Mouse (Mus musculus) bone marrow macrophage, adult 2 months (primary cell): ENCODE results near the gene Slc30a10. TPM values are rescaled to one million over a fixed set of nuclear protein-coding genes. Genes with fewer than 3 reads are reported as not detected.

ENCODE experiments used
- H3K27ac ChIP-seq: 2 replicates; pipeline ENCODE4 v1.5.1; 2012; ENCODE audit warnings: low read depth, low read length; ENCODE audit not compliant: insufficient read depth
- H3K4me1 ChIP-seq: 2 replicates; pipeline ENCODE4 v1.6.1; 2012; ENCODE audit warnings: low read length; ENCODE audit not compliant: control insufficient read depth, insufficient read depth
- H3K4me3 ChIP-seq: 2 replicates; pipeline ENCODE4 v1.5.1; 2012; ENCODE audit warnings: mild to moderate bottlenecking, low read length, moderate library complexity; ENCODE audit not compliant: insufficient read depth
- CTCF ChIP-seq: IDR thresholded peaks from 2 replicates; pipeline ENCODE4 v1.5.1; 2012; ENCODE audit warnings: low read depth, mild to moderate bottlenecking, low read length, moderate library complexity
- POLR2A ChIP-seq: IDR thresholded peaks from 2 replicates; pipeline ENCODE4 v1.6.1; 2012; ENCODE audit warnings: mild to moderate bottlenecking, low read depth, low read length, borderline replicate concordance
- polyA plus RNA-seq: library from polyadenylated mRNA; stranded (reverse); fragments of >200 nt; gene quantifications from 2 replicates; pipeline ENCODE4 v1.2.4, GENCODE M21; 2012; ENCODE audit not compliant: missing spikeins, insufficient read depth, insufficient read length

Gene Slc30a10
- not detected in 2 replicates for polyA plus RNA-seq

DNA sequence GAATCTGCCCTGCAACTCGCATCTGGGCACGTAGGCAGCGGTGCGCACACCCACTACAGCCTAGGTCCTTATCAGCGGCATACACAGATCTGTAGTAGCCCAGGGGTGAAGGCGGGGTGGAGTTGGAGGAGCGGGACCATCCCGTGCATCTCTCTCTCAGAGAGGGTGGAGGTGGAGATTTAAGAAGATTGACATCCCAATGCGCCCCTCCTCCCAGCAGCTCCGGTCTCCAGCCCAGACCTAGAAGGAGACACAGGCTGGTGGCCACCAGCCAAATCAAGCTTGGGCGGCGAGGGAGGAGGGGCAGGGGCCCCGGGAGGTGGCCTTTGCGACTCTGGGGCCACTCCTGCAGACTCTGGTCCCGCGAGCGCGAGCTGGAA lies at the start of gene Slc30a10:
Gene Slc30a10, plus strand, starts transcription at position 274 of the 380 bp plus-strand sequence.
- H3K4me1 ChIP-seq: no peaks in the 10 kb centered on the region
- H3K27ac ChIP-seq: no peak within 1 kb of the TSS
- H3K4me3 ChIP-seq: no peak within 1 kb of the TSS
- TF ChIP-seq POLR2A (no peak), CTCF (no peak)

DNA sequence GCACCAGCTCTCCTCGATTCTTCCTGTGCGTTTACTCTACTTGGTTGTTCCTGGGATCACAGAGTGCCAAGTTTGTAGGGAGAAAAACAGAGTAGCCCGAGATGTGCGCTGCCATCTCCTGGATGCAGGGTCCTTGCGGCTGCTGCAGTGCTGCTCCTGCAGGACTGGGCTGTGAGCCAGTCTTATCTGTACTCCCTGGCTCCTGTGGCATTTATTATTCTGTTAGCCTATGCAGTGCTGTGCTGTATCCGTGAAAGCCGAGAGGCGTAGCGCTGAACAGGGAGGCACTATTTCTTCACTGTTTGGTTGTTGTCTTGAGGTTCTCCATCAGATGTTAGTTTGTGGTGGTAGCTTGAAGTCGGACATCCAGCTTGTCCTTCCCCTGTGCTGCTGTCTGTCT lies 48.7 kb upstream of the Slc30a10 start:
- TF ChIP-seq POLR2A (no peak), CTCF (no peak)
- Histone ChIP-seq H3K27ac (no peak overlapping the region), H3K4me1 (no peaks in the 10 kb centered on the region), H3K4me3 (no peak overlapping the region)

DNA sequence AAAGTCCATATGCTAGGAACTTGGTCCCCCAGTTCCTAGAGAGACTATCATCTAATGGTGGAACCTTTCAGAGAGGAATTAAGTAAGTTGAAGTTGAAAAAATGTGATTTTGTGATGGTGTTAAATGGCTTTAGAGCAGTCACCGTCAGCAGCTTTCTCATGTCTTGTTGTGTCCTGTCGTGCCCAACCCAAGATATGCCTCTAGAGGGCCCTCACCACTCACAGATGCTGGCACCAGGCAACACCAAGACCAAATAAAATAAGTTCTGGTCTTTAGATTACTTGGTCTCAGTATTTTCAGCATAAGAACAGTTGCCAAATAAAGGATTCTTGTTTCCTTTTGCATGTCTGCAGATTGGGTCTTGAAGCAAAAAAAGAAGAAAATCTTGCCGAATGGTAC lies 44.8 kb upstream of the Slc30a10 start:
- Histone ChIP-seq H3K4me3 (no peak overlapping the region), H3K27ac (no peak overlapping the region), H3K4me1 (no peaks in the 10 kb centered on the region)
- TF ChIP-seq POLR2A: no peak
- no peak for TF ChIP-seq CTCF

DNA sequence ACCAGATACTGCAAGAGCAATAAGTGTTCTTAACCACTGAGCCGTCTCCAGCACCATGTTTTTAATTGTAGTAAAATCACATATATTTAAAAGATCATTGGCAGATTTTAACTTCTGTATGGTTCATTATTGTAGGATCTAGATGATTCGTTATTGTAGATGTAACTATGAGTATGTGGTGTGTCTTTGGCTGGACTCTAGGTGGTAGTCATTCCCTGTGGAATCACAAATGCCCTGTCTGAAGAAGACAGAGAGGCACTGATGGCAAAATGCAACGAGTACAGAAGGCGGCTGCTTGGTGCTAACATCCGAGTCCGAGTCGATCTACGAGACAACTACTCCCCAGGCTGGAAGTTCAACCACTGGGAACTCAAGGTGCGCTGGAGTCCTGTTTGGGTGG lies 36.6 kb upstream of the Slc30a10 start:
- H3K27ac ChIP-seq: no peak overlapping the region
- TF ChIP-seq POLR2A: no peak
- no peak for TF ChIP-seq CTCF

DNA sequence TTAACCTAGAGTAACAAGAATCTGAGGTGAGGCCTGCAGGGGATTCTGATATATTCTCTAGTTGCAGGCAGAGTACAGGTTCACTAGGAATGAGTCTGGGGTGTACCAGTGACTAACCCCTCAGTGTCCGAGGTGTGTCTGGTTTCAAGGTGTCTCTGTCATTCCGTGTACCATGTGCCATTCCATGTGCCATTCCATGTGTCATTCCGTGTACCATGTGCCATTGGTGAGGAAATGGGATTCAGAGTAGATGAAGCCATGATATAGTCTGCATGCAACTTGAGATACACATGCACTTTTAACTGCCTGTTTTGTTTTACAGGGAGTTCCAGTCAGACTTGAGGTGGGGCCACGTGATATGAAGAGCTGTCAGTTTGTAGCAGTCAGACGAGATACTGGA lies 34.8 kb upstream of the Slc30a10 start:
- H3K4me1 ChIP-seq: no peaks in the 10 kb centered on the region
- H3K4me3 ChIP-seq: no peak overlapping the region
- TF ChIP-seq POLR2A (no peak), CTCF (no peak)
- H3K27ac ChIP-seq: no peak overlapping the region

More for the DNA sequence above, 36.6 kb upstream of the Slc30a10 start:
- H3K4me1 ChIP-seq: no peaks in the 10 kb centered on the region
- H3K4me3 ChIP-seq: no peak overlapping the region

DNA sequence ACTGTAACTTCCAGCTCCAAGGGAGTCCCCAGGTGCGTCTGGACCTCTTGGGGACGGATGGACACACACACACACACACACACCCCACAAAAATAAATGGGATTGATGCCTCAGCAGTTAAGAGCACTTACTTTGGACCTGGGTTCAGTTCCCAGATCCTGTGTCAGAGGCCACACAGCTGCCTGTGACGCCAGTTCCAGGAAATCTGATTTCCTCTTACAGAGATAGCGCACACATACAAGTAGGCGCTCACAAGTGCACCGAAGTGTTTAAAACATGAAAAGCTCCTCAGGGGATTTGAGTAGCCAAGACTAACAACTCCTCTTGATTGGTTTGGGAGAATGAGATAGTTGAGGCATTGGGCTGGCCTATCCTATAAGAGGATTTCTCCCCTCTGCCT lies 33.9 kb upstream of the Slc30a10 start:
- Histone ChIP-seq H3K4me3 (no peak overlapping the region), H3K27ac (no peak overlapping the region), H3K4me1 (no peaks in the 10 kb centered on the region)
- TF ChIP-seq POLR2A (no peak), CTCF (no peak)

DNA sequence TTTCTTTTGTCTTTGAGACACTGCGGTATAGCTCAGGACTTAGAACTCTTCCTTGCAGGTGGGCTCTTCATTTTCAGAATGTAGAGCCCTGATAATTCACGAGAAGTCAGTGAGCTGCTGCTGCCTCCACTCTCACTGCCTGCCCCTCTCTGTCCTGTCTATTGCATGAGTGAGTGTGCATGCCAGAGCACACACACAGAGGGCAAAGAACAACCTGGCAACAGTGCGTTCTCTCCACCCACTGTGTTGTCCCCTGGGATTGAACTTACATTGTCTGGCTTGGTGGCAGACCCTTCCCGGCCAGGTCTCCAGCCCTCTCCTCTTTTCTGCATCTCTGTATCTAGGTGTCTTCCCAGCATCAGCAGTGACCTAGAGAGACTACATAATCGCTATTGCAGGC lies 28.1 kb upstream of the Slc30a10 start:
- Histone ChIP-seq H3K4me1 (no peaks in the 10 kb centered on the region), H3K4me3 (no peak overlapping the region), H3K27ac (no peak overlapping the region)
- TF ChIP-seq CTCF (no peak), POLR2A (no peak)

DNA sequence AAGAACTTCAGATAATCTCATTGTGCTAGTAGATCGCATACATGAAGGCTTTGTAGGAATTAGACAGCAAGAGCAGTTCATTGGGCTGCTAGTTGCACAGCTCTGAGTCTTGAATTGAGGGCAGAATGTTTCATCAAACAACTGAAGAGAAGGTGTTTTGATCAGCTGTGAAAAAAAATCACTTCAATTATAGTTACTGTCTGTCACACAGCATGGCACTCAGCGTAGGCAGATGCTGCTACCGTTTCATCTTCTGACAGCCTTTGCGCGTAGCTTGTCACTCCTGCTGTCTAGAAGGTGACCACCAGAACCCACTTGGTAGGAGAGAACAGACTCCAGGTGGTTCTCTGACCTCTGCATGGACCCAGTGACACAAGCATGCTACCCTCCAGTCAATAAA lies 24.2 kb upstream of the Slc30a10 start:
- no peak overlapping the region for H3K4me3 ChIP-seq
- no peak overlapping the region for H3K27ac ChIP-seq

DNA sequence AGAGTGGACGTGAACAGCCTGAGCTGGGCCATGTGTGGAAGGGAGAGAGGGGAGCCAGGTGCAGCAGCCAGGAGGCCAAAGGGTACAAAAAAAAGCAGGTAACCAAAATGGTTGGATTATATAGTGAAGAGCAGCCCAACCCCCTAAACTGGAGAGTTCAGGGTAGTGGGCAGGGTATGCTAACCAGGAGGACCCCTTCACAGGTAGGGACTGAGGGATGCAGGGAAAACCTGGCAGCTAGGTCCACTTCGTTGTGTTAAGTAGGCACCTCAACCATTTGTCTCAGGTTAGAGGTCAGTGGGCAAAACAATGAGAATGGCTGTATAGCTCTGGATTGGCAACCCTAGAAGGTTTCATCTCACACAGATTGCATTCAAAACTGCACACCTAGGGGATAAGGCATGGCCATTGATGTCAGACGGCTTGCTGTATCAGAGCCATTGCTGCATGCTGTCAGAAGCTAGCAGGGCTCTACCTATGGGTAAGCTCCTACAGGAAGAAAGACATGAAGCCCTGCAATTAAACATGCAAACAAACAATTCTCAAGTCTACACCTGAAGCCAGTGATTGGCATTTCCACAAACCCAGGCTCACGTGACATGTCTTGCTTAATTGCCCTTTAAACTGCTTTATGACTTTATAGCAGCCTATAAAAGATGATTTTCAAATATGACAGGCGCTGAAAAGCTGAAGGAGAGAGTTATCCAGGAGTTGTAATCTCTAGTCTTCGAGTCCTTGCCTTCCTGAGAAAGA lies 23.2 kb upstream of the Slc30a10 start:
- no peak overlapping the region for H3K4me3 ChIP-seq
- H3K27ac ChIP-seq: no peak overlapping the region
- no peaks in the 10 kb centered on the region for H3K4me1 ChIP-seq
- no peak for TF ChIP-seq CTCF
- no peak for TF ChIP-seq POLR2A

More for the DNA sequence above, 24.2 kb upstream of the Slc30a10 start:
- no peak for TF ChIP-seq POLR2A
- no peak for TF ChIP-seq CTCF
- no peaks in the 10 kb centered on the region for H3K4me1 ChIP-seq

DNA sequence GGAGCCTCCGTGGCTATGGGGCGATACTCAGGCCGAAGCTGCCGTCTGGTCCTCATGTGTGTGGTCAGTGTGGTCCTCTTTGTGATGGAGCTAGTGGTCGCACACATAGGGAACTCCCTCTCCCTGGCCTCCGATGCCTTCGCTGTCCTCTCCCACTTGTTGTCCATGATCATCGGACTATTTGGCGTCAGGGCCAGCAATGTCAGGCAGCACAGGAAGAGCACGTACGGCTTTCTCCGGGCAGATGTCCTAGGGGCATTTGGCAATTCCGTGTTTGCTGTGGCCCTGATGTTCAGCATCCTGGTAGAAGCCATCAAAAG lies 22.7 kb upstream of the Slc30a10 start:
- Histone ChIP-seq H3K4me3 (no peak overlapping the region), H3K4me1 (no peaks in the 10 kb centered on the region), H3K27ac (no peak overlapping the region)
- TF ChIP-seq CTCF: no peak
- no peak for TF ChIP-seq POLR2A

DNA sequence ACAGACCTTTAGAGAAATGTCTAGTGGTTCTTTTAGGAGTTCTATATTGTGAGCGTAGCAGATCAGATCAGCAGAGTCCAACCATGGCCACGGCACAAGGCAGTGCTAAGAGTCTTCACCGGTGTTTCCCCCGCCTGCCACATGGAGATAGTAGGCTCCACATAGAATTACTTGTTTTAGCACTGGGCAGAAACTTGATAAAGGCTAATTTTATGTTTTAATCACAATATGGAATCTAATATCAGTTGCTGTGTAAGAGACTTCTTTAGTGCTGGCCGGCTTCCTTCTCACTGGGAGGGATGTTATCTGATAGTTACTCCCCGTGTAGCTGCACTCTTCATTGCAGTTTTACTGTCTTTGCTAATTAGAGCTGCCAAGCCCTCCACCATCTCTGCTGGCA lies 21.5 kb upstream of the Slc30a10 start:
- no peaks in the 10 kb centered on the region for H3K4me1 ChIP-seq
- no peak overlapping the region for H3K27ac ChIP-seq
- TF ChIP-seq CTCF: no peak
- TF ChIP-seq POLR2A: no peak

More for the DNA sequence above, 21.5 kb upstream of the Slc30a10 start:
- H3K4me3 ChIP-seq: no peak overlapping the region
